In the genomic region with DNA sequence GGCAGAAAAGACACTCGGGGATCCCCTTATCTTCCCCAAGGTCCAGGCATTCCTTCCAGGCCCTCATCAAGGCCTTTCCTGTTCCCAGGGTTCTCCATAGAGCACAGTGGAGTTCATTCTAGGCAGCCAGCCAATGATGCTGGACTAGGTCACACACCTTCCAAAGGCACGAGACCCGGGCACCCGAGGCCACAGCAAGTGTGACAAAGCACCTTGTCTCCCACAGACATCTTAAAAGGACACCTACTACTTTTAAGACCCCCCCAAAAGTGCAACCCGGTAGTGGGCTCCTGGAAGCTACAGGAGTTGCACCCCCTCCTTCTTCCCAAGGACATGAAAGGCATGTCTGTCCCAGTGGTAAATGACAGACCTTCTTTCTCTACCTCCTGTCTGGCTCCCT, we compare ENCODE assay signal across 7 mouse cellular contexts. TPM values are rescaled to one million over a fixed set of nuclear protein-coding genes. Genes with fewer than 3 reads are reported as not detected.
DNase-seq lines count a peak whose midpoint lies in the region; ATAC-seq and TF ChIP-seq lines count a peak whose summit lies in the region.

No protein-coding gene starts in this region.

- no peak overlapping the region for H3K9ac ChIP-seq in heart, postnatal 0 days (replicated peaks; ENCODE audit: low read depth, low read length)
- H3K9ac ChIP-seq in stomach, embryonic 16.5 days (ENCODE audit: low read length): peak overlapping the region; percentile 69; the same call in 1 of the 2 replicates

- peak overlapping the region; percentile 90 for H3K4me2 ChIP-seq in heart, postnatal 0 days (ENCODE audit: low read depth, low read length)
- H3K4me2 ChIP-seq in stomach, embryonic 16.5 days (ENCODE audit: low read depth, low read length): peak overlapping the region; percentile 61

- no peak for ATAC-seq in heart, postnatal 0 days (ENCODE audit: insufficient read depth, low read depth)
- no peak for ATAC-seq in stomach, embryonic 16.5 days (ENCODE audit: insufficient read depth, low FRiP score)

- 46% methylated on average over 5 of the region's 5 CpGs for WGBS in heart, postnatal 0 days
- 52% methylated on average over 5 of the region's 5 CpGs for WGBS in stomach, embryonic 16.5 days

- H3K4me1 ChIP-seq in heart, postnatal 0 days (ENCODE audit: control insufficient read depth, insufficient read depth): no peaks in the 10 kb centered on the region
- H3K4me1 ChIP-seq in stomach, embryonic 16.5 days (ENCODE audit: control insufficient read depth, insufficient read depth, low read length): no peaks in the 10 kb centered on the region

- H3K9me3 ChIP-seq in heart, postnatal 0 days (replicated peaks; ENCODE audit: control insufficient read depth, low read length): no peaks in the 10 kb centered on the region
- no peaks in the 10 kb centered on the region for H3K9me3 ChIP-seq in stomach, embryonic 16.5 days (replicated peaks; ENCODE audit: control insufficient read depth, low read length)

- no peak overlapping the region for H3K27ac ChIP-seq in heart, postnatal 0 days (ENCODE audit: low read depth)
- H3K27ac ChIP-seq in stomach, embryonic 16.5 days (ENCODE audit: low read length): no peak overlapping the region

- H3K36me3 ChIP-seq in heart, postnatal 0 days (replicated peaks; ENCODE audit: control insufficient read depth, insufficient read depth, low read length): no peaks in the 10 kb centered on the region
- no peaks in the 10 kb centered on the region for H3K36me3 ChIP-seq in stomach, embryonic 16.5 days (ENCODE audit: control insufficient read depth, insufficient read depth, low read length)

- DNase-seq in MN1 (ENCODE audit: low spot score): peak; percentile 5
- DNase-seq in adrenal gland, postnatal 14 days: peak; percentile 9
- DNase-seq in heart, postnatal 0 days (ENCODE audit: low spot score): no peak
- DNase-seq in kidney, postnatal 36 days: peak; percentile 69 to 75
- no peak for DNase-seq in ovary, postnatal 36 days (ENCODE audit: low spot score)
- no peak for DNase-seq in natural killer cell, adult 2 months (ENCODE audit: low spot score in 2 of 2)

- no peaks in the 10 kb centered on the region for H3K27me3 ChIP-seq in heart, postnatal 0 days (ENCODE audit: control insufficient read depth, insufficient read depth, low read length)
- no peaks in the 10 kb centered on the region; the same call in 1 of the 2 replicates for H3K27me3 ChIP-seq in stomach, embryonic 16.5 days (ENCODE audit: control insufficient read depth, insufficient read depth, low read length)

- TF ChIP-seq CTCF in heart, postnatal 0 days (IDR thresholded peaks at IDR 0.05; ENCODE audit: low read depth): no peak

- TF ChIP-seq EP300 in heart, postnatal 0 days (IDR thresholded peaks at IDR 0.05; ENCODE audit: low read depth): no peak

- H3K4me3 ChIP-seq in heart, postnatal 0 days (ENCODE audit: low read depth, low read length): peak overlapping the region; percentile 53
- peak overlapping the region; percentile 54 for H3K4me3 ChIP-seq in stomach, embryonic 16.5 days (replicated peaks; ENCODE audit: low read length)

RNA-seq across cellular contexts. Expression of gene Nhs, which starts 1.4 kb away (rescaled TPM):
- total RNA-seq in adrenal gland, postnatal 14 days (2021): 1.3 and 1.6 TPM in 2 replicates
- 0.34 and 2.1 TPM in 2 replicates for total RNA-seq in heart, postnatal 0 days (2014; rRNA removed; ENCODE audit: low replicate concordance)
- polyA plus RNA-seq in heart, postnatal 0 days (2015; fragmentation: Nextera tagmentation; extraction: Ambion mirVana): 0.23 and 0.26 TPM in 2 replicates
- 1.4 and 1.8 TPM in 2 replicates for polyA plus RNA-seq in stomach, embryonic 16.5 days (2015; fragmentation: Nextera tagmentation; extraction: Ambion mirVana)

Comparison
In these comparisons a context has a peak if more than half of its experiments do, and no peak if none do; other contexts are left out.
1. DNase-seq: peak in MN1 (single experiment), adrenal gland, postnatal 14 days (single experiment) and kidney, postnatal 36 days (2 of 2); none in heart, postnatal 0 days (single experiment), ovary, postnatal 36 days (single experiment) and natural killer cell, adult 2 months (0 of 2).